Mouse (Mus musculus) kidney, adult 18-20 months (tissue): ENCODE results near the gene Zfp551.

ENCODE experiments used
- DNase-seq: peaks from one replicate; pipeline ENCODE4 v3.0.0; 2021

Zfp551 gene

DNA sequence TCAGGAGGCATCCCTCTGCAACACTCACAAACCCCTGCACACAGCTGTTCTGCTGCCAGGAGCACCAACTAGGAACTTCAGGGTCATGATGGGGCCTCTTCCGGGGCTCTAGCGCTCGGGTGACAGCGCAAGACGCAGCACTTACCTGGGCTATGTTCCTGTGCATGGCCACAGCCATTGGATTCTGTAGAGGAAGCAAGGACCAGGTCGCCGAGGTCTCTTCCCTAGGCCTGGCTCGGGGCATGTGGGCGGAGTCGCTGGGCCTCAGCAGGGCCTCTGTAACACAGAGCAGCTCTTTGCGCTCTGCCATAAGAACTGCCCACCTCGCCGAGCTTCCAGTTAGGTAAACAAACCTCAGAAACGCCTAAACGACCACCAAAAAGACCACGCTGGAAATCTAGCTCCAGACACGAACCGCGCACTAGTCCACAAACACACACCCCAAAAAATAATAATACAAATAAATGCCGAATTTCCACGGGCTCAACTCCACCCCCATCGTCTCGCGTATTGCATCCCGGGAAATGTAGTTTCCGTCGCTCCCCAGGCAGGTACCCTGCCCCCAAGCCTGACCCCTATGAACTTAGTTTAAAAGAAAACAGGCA is at the start of gene Zfp551:
Gene Zfp551 (minus strand): TSS at position 507 of the 605 bp plus-strand sequence.
- DNase-seq: peak; percentile 76

DNA sequence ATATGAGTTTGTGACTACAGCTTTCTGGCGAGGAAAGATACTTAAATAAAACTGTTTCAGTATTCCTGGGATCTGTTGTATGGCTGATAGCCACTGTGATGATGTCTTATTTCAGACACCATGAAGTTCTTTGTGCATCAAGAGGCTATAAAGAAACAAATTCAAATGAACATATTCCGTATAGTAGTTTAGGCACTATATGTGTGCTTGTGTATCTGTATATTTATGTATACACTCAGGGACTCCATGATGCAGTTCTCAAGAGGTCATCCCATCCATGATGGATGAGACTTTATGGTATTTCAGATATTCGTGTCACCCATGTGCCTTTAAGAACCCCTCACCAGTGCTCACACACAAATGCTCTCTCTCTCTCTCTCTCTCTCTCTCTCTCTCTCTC is 304 bp upstream of the Zfp551 start:
- no peak for DNase-seq

DNA sequence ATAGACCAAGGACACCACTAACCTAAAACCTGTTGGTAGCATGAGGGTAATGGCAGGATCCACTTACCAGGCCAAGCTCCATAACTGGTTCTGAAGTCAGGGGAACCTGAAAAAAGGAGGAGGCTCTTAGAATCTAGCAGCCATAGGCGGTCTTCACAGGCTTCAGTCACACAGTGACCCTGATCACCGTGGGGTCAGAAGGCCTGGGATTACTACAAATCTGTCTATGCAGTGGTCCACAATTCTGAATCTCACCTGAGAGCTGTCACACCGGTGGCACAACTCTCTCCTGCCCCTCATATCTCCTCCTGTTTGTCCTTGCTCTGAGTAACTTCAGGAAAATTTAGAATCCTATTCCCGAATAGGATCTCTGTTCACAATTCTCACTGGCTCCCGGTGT is 810 bp downstream of the Zfp551 start:
- DNase-seq: no peak

DNA sequence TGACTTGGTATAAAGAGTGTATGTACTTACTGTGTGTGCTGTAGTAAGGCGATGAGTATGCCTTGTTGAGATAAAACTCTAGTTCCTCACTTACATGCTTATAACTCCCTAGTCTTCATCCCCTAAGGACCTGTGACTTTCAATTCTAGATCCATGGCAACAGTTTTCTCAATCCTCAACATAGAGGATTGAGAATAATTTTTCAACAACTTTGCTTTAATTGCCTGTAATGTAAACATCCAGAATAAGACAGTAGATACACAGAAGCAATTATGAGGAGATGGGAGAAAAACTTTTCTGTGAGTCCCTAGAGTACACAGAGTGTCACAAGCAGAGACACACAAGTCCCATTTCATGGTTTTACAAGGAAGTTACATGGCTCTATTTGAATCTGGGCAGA is 53.4 kb downstream of the Zfp551 start, which contains the start of gene Vmn1r84:
Gene Vmn1r84 (minus strand): TSS at position 101 of the 400 bp plus-strand sequence.
- DNase-seq: no peak
